Mouse (Mus musculus) thymus, postnatal 10 days (tissue): ENCODE measurements around the gene Adam11.

ENCODE experiments used
- DNase-seq, 2 experiments: peaks; one replicate each; pipeline ENCODE4 v3.0.0; 2021; ENCODE audit warnings: low spot score in 2 of 2

Gene Adam11

DNA sequence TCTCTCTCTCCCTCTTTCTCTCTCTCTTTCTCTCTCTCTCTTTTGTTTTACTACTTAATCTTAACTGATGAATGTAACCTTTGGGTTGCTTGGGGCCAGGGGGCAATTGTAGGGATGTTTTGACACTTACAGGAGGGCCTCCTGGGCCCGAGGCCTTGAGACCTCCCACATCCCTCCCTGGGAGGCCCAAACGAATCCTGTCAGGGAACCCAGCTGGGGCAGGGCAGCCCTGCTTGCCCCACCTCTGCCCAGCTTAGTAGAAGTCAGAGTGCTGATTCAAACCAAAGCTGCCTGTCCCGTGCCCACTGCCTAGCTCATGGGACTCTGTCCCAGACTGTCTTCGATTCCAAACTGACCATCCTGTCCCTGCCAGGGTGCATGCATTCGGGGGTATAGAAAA, 17.4 kb downstream of the Adam11 start:
- DNase-seq, result no peak

DNA sequence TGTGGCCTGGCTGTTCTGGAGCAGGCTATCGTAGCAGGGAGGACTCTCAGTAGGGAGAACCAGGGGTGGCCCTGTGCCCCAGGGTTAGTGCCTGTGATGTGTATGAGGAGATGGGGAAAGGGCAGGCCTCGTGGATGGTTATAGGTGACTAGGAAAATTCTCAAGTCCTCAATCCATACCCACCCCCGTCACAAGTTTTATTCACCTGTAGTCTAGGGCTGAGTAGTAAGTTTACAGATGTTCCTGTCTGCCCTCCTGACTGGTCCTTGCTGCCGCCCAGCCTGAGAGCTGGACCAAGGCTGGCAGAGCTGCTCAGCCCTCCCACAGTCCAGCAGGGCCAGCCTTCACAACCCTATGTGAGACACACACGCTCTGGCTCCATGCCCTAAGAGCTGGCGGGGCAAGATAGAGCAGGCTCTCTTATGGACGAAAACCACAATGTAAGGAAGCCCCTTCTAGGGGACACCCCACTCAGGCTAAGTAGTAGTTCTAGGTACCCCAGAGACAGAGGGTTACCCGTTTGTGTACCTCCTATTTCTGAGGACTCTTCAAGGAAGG, 17.9 kb downstream of the Adam11 start:
- no peak for DNase-seq

DNA sequence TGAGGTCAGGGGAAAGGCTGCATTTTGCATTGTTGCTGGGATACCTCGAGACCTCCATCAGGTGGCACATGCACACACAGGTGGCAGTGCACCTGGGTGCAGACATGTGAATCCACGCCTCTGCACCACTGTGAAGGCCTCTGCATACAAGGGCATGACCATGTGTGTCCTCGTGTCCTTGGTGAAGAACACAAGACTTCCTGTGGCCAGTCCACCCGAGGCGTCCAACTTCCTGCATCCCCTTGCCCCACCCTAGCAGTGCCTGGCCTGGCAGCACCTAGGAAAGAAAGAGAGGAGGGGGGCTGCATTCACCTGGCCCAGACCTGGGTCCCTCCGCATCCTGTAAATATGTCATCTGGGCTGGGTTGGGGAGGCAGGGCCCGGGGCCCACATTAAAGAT, 18.6 kb downstream of the Adam11 start:
- DNase-seq, result no peak

DNA sequence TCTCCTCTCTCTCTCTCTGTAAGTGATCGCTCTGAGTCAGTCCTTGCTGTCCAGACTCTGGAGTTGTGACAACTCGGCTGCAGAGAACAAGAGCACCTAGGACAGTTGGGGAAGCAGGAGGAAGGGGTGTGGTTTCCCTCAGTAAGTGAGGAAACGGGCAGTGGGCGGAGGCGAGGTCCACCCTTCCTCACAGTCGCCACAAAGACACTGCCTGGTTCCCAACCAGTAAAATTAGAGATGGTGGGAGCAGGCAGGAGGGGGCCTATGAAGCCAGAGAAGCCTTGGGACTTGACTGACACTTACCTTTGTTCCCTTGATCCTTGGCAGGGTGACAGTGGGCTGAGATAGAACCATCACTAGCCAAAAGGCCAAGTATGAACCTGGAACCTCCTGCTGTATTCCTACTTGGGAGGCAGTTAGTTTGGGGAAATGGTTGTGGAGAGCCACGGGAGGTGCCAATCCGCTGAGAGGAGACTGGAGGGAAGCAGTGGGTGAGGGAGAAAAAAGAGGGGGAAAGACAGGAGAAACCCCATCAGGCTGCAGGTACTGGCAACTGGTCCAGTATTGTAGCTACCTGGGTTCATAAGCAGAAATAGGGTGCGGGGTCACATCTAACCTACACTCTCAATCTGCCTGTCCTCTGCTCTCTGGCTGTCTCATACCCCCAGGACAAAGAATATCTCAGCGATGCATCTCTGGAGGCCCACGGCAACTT, 19.2 kb downstream of the Adam11 start:
- no peak for DNase-seq

DNA sequence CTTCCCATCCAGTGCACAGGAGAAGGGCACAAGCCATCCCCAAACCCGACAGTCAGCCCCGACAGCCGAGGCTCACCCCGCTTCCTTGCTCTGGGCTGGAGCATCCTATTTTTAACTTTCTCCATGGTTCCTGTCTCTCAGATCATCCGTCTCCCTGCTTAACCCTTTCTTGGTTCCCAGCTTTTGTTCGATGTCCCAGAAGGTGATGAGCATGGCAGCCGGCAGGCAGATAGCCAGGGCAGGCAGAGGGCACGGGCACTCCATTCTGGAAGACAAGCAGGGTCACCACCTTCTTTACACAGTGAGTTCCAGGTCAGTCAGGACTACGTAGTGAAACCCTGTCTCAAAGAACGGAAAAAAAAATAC, 19.7 kb downstream of the Adam11 start:
- DNase-seq, result no peak

DNA sequence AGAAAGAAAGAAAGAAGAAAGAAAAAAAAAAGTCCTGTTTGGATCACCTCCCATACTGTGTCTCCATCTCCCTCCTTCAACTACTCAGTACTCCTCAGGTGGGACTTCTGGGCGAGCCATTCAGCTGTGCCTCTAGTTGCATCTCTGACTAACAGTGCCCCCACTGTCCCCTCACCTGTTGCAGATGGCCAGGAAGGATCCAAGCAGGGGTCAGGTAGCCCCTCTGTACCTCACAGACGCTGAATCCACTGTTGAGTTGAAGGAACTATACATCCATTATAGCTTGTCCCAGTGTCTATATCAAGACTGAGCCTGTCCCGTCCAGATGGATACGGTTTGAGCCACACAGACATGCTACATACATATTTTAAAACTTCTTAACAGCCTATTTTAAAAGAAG, 20.3 kb downstream of the Adam11 start:
- DNase-seq, result no peak

DNA sequence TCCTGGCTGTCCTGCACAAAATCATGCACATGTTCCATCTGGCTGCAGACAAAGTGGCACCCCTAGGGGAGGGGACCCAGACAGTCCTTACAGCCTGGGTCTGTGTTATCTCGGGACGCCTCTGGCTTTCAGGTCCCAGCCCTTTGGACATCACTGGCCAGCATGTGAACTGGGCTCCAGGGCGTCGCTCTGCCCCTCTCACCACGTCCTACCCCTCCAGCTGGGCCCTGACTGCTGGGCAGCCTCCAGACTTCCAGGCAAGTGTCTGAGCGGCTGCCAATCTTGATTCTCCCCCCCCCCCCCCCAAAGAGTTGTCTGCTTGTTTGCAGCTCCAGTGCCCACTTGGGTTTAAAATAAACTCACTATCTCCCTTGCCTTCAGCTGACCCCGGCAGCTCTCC, 22.2 kb downstream of the Adam11 start:
- DNase-seq, result no peak

DNA sequence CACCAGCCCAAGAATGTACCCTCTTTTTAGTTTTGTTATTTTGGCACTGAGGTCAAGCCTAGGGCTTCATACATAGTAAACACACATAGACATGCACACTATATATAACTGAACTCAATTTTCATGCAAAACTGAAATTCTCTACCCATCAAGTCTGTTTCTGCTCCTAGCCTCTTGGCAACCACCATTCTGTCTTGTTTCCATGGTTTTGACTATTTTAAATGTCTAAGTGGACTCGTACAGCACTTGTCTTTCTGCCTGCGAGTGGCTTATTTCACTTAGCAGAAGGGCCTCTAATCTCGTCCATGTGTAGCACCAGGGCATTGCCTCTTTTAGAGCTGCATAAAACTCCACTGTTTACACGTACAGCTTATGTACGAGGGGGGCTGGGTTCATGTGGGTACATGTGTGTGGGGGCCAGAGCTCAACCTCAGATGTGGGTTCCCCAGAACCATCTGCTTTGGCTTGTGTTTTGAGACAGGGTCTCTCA, 26.5 kb downstream of the Adam11 start:
- no peak for DNase-seq

DNA sequence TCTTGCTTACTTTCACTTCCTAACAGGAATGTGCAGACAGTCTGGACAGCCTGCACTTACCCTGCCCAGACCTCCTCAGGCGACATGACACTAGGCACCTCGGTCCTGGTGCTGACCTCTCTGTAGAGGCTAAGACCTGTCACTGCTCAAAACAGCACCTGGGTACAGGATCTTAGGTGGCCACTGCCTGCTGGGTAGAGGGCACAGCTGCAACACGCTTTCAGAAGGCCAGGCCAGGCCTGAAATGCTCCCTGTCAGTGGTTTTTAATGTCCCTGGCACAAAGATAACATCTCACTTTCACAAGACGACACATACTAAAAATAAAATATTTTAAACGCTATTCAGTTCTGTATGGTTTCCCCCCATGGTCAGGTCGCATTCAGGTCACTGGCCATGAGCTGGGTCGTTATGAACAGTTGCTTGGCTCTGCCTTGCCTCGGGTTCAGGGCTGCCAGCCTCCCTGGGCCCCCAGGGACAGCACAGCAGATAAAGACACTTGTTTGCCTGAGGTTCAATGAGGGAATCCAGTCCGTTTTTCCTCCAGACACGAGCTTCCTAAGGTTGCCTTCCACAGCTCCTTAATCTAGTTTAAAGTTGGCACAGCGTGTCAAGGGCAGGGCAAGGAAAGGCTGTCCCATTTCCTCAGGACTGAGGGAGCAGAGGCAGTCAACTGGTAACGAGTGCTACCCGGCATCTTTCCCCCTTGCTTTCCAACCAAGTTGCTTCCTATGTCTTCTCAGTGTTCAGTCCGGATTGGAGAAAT, 30.6 kb downstream of the Adam11 start:
- no peak for DNase-seq

DNA sequence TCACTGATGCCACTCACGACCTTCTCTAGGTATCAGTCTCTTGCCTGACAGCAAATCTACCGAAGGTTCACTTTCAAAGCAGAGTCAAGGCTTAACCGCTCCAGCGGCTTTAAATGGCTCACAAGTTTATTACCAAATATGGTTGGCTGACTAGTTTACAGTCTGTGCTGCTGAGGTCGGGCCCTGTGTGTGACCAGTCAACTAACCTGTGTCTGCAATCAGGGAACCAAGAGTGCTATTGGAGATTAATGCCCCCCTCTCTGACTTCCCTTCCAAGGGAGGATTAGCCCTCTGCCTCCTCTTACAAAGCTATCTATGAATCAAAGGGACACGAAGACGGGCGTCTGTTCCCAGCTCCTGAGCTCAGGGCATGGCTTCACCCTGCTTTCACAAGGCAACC, 32.9 kb downstream of the Adam11 start:
- no peak for DNase-seq

DNA sequence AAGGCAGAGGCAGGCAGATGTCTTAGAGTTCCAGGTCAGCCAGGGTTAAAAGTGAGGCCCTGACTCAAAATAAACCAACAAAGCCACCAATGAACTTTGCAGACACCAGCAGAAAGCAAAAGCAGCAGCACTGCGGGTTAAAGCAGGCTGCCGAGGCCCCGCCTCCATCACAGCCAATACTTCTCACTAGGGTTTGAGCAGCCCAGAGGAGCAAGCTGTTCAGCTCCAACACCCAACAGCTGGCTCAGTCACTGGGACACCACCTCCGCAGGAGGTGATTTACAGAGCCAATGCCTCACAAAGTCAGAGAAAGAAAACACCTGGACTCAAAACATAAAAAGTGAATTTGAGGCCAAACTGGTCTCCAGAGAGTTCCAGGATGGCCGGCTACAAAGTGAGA, 42.2 kb downstream of the Adam11 start:
- DNase-seq, result no peak

DNA sequence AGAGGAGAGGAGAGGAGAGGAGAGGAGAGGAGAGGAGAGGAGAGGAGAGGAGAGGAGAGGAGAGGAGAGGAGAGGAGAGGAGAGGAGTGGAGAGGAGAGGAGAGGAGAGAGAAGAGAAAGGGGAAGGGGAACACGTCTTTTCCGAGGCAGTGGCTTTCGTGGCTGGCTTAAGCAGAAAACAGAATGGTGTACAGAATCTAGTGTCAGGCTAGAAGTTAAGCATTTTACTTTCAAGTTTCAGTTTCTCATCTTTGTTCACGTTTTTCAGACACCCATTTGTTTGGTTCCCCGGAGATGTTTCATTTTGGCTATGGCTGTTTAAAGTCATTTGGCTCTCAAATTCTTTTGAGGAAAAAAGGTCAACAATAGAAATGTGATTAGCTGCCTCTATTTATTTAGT, 47.0 kb downstream of the Adam11 start:
- DNase-seq, result no peak

DNA sequence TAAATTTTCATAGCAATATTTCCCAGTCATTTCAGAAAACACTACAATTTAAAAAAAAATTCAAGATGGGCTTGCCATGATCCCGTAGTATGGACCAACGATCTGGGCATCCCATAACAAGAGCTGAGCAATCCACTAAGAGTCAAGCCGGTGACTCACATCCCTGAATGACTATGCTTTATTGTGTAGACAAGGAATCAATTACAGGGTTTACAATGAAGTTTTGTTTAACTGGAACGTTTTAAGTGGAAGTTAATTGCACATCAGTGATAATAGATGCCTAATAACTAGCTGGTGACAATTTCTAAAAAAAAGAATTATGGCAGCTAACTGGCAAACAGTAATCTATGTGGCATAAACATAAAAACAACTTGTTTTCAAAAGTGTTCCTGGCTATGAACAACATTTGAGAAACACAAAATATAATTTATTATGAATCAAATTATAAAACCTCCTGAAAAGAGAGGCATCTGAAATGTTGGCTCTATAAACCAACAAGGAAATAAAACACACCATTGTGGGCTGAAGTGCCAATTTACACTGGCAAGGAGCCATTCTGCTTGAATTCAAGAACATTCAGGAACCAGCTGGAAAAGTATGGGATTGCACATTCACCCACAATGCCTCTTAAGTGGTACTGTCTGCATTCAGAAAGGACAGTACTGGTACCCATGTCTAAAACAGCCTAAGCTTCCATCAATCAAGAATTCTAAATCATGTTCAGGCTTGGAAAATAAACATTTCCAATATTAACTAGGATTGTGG, 49.7 kb downstream of the Adam11 start:
- no peak for DNase-seq

DNA sequence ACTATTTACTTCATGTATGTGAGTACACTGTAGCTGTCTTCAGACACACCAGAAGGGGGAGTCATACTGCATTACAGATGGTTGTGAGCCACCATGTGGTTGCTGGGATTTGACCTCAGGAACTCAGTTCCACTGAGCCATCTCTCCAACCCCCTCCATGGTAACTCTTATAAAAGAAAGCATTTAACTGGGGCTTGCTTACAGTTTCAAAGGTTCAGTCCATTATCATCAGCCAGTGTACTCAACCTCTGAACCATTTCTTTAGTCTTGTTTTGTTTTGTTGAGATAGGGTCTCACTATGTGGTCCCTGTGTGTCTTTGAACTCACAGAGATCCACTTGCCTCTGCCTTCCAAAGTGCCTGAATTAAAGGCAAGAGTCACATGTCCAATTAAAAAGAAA, 53.6 kb downstream of the Adam11 start:
- DNase-seq, result no peak

DNA sequence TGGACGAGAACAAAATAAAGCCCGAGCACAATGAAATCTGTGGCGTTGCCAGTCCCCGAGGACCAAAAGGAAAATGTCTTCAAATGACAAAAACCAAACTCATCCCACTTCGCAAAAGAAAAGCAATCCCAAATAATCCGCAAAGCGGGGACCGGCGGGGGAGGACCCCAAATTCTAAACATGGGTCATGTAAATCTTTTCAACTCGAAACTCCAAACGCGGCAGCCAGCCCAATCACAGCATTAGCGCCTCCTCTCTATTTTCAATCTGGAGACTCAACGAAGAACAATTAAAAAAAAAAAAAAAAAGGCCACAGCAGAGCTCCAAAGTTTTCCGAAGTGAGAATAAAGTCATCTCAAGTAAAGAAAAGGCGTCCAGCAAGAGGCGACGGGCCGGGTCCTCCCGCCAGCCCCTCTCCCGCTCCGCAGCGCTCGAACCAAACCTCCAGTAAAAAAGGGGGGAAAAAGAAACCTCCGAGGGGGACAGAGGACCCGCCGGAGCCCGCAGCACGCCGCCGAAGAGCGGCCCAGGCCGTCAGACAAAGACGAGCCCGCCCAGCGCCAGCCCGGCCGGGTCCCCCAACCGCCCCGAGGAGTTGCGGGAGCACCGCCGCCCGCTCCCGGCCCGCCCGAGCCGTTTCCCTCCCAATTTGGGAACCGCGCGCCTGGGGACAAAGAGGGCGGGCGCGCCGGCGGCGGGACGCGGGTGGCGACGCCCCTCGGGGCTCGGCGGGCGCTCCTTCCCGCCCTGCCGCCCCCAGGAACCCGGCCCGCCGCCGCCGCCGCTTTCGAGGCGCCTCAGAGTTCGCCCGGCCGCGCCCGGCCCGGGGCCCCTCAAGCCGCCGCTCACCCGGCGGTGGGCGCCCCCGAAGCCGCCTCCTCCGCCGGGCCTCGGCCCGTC, 57.1 kb downstream of the Adam11 start:
- DNase-seq, result peak in 1 of 2 experiments; percentile 13

DNA sequence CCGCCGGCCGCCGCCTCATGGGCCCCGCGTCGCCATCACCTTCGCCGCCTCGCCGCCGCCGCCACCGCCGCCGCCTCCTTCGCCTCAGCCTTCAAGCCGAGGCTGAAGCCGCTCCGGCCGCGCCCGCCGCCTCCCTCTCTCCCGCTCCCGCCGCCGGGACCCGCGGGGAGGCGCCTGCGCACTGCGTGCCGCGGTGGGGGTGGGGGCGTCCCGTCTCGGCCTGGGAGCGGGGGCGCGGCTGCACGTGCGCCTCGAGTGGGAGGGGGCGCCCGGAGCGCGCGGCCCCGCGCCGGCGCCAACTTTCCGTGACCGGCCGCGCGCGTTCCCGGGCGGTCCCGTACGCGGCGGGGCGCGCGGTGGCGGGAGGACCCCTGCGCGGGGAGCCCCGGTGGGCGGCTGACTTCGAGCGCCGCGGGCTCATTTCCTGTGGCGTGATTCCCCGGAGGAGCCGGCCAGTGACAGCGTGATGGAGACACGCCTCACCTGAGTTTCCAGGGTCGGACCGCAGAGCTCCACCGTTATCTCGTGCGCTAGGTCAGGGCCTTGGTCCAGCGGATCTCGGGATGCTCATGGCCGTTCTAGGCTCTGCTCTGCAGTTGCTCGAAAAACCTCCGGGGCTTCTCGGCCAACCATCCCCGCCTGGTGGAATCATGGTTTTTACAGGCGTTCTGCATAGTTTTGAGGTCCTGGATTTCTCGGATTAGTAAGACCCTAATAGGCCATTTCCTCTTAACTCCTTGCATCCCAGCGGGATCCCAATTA, 58.0 kb downstream of the Adam11 start, which contains the start of gene Gjc1:
Gjc1 (minus strand) TSS at position 680 of the 762 bp plus-strand sequence.
- peak; percentile 11 to 33 for DNase-seq

DNA sequence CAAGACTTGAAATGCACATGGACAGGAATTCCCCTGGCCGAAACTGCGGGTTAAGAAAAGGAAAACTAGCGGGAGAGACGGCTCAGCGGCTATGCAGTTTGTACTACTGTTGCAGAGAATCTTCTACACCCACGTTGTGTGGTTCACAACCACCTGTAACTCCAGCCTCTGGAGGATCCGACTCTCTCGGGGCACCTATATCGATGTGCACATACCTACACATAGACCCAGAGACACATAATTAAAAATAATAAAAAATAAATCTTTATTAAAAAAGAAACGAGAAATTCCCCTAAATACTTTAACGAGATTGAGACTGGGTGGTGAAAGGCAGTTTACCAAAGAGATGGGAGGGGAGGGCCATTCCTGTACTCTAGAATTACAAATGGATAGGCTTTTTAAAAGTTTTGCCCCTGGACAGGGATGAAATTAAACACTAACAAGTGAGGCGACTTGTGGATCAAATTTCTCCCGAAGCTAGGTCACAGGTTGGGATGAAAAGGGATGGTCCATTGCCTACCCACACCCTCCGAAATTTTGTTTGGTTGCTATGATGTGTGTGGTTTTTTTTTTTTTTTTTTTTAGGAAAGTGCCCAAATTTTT, 58.6 kb downstream of the Adam11 start:
- DNase-seq, result no peak

DNA sequence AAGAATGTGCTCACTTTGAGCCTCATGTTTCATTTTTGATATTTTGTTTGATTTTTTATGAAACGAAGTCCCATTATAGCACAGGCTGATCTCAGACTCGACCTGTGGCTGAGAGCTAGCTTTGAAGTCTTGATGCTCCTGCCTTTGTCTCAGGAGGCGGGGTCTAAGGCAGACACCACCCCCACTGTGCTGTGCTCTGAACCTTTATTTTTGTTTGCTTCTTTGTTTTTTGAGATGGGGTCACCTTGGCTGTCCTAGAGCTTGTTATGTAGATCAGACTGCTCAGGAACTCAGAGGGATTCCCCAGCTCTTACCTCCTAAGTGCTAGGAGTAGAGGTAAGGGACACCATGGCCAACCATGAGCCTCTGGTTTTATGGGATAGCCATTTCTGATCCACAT, 59.2 kb downstream of the Adam11 start:
- DNase-seq, result no peak

DNA sequence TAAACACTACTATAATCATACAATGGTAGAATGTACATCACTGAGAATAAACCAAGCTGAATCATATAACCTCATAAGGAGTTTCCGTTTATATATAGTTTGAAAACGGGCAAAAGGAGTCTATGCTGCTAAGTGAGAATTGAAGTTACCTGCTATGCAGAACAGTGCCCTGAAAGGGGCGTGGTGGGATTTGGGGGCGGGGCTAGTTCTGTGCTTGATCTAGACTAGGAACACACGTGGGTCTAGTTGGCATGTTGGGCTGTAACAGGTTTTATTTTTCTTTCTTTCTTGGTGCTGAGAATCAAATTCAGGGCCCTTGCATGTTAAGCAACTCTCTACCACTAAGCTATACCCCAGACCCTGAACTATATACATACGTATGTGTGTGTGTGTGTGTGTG, 60.0 kb downstream of the Adam11 start:
- no peak for DNase-seq

DNA sequence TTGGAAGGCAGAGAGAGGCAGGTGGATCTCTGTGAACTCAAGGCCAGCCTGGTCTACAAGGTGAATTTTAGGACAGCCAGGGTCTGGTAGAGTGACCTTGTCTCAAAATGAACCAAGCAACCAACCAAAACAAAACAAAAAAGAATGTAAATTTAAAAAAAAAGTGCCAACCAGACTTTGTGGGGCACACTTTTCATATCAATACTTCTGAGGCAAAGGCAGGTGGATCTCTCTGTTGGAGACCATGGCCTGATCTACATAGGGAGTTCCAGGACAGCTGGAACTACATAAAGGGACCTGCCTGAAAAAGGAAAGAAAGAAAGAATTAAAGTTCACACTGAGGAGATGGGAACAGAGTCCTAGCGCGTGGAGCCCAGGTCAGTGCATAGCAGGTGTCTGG, 65.2 kb downstream of the Adam11 start:
- DNase-seq, result no peak
